Mouse (Mus musculus): ENCODE data around the gene Rsrc1.

The Rsrc1 gene

GRCm38 (mm10) chr3:66981101-66981661 is at the start of gene Rsrc1:
TSS of gene Rsrc1 (plus strand) at chr3:66981390.
- DNase-seq (ENCODE audit: low spot score): peak; percentile 74

- DNase-seq (ENCODE audit: low spot score): no peak
Observed at GRCm38 (mm10) chr3:66939675-66940074, 41.5 kb upstream of the Rsrc1 start.

- no peak for DNase-seq (ENCODE audit: low spot score)
Observed at GRCm38 (mm10) chr3:66955126-66955525, 26.1 kb upstream of the Rsrc1 start.

- DNase-seq (ENCODE audit: low spot score): no peak
Observed at GRCm38 (mm10) chr3:66959972-66960371, 21.2 kb upstream of the Rsrc1 start.

GRCm38 (mm10) chr3:66964884-66965283 is 16.3 kb upstream of the Rsrc1 start:
- DNase-seq (ENCODE audit: low spot score): no peak

- DNase-seq (ENCODE audit: low spot score): no peak
Observed at GRCm38 (mm10) chr3:66967508-66967907, 13.7 kb upstream of the Rsrc1 start.

GRCm38 (mm10) chr3:66970261-66970660 is 10.9 kb upstream of the Rsrc1 start:
- no peak for DNase-seq (ENCODE audit: low spot score)

- DNase-seq (ENCODE audit: low spot score): no peak
Observed at GRCm38 (mm10) chr3:66970661-66971331, 10.4 kb upstream of the Rsrc1 start.

- no peak for DNase-seq (ENCODE audit: low spot score)
Observed at GRCm38 (mm10) chr3:66972191-66972950, 8.8 kb upstream of the Rsrc1 start.

- DNase-seq (ENCODE audit: low spot score): peak; percentile 81
Observed at GRCm38 (mm10) chr3:66973391-66973943, 7.7 kb upstream of the Rsrc1 start.

GRCm38 (mm10) chr3:66974501-66974900 is 6.7 kb upstream of the Rsrc1 start:
- no peak for DNase-seq (ENCODE audit: low spot score)

- no peak for DNase-seq (ENCODE audit: low spot score)
Observed at GRCm38 (mm10) chr3:66976889-66977615, 4.1 kb upstream of the Rsrc1 start.

GRCm38 (mm10) chr3:66977811-66978456 is 3.3 kb upstream of the Rsrc1 start:
- DNase-seq (ENCODE audit: low spot score): no peak

GRCm38 (mm10) chr3:66978457-66979381 is 2.5 kb upstream of the Rsrc1 start:
- DNase-seq (ENCODE audit: low spot score): peak; percentile 2

GRCm38 (mm10) chr3:66979491-66979890 is 1.7 kb upstream of the Rsrc1 start:
- DNase-seq (ENCODE audit: low spot score): no peak

GRCm38 (mm10) chr3:66980111-66980975 is 847 bp upstream of the Rsrc1 start:
- DNase-seq (ENCODE audit: low spot score): no peak

- no peak for DNase-seq (ENCODE audit: low spot score)
Observed at GRCm38 (mm10) chr3:66981706-66982105, 516 bp downstream of the Rsrc1 start, which contains the start of gene Shox2. TSS of gene Shox2 (minus strand) at chr3:66981771.

GRCm38 (mm10) chr3:66982181-66982911 is 1.2 kb downstream of the Rsrc1 start:
- DNase-seq (ENCODE audit: low spot score): peak; percentile 47

- DNase-seq (ENCODE audit: low spot score): no peak
Observed at GRCm38 (mm10) chr3:66983481-66983880, 2.3 kb downstream of the Rsrc1 start.

Data from yolk sac, embryonic 10.5 days (tissue).